Mouse (Mus musculus) CD4-positive naive resting alpha-beta T cell, adult 76 days (primary cell): ENCODE data around the gene Tmod1. TPM values are rescaled to one million over a fixed set of nuclear protein-coding genes. Genes with fewer than 3 reads are reported as not detected.

Source experiments
- total RNA-seq: library from RNA; stranded (reverse); gene quantifications from one replicate; pipeline ENCODE4 v1.2.4, GENCODE M21; 2023

Gene Tmod1
- total RNA-seq, result 0.47 TPM

DNA sequence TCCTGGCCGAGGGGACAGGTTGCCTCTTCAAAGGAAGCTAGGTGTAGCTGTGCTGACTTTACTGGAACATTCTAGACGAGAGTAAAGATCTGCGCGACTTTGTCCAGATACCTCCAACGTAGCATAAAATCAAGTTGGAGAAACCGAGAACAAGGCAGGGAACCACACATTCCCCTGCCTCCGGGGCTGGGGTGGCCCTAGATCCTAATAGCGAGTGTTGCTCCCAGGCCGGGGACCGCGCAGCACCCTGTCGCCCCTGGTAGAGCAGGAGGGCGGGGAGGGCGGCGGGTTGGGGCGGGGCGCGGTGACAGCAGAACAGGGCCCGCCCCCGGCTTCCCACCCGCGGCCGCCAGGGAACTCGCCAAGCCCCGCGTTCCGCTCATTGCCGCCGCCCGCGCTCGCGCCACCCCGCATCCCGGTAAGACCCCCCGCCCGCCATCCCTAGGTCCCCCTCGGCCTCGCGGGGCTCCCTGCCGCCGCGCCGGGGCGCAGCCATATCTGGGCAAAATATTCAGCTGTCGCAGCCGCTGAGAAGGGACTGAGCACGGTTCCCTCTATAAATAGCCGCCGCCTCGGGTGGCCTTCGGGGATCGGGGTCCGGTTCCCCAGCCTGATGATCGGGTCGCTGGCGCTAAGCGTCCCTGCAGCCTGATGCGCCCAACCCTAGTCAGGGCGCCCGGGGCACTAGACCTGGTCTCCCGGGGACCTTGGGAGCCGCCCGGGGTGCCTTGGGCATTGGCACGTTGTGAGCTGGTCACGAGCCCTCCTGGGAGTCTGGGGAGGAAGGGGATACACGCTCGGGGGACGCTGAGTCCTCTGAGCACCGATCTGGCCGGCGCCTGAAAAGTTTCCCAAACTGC is at the start of gene Tmod1:
Gene Tmod1 (plus strand): TSS at position 44 of the 860 bp plus-strand sequence.

GRCm38 (mm10) chr4:46138287-46139222 is 99.8 kb downstream of the Tmod1 start, which contains the start of the genes Ncbp1 and Tstd2:
Gene Ncbp1 (plus strand): TSS chr4:46138613.
Gene Tstd2 (minus strand): TSS chr4:46138694.

Other genes with a start within 250 kb of the Tmod1 start
- gene Aldh1b1, start 239.9 kb upstream of the Tmod1 start, total RNA-seq, result 4.0 TPM
- gene Igfbpl1, start 212.0 kb upstream of the Tmod1 start, total RNA-seq, result not detected
- 0.26 TPM for gene Stra6l, start 190.3 kb upstream of the Tmod1 start, total RNA-seq
- gene Ccdc180, start 148.6 kb upstream of the Tmod1 start, total RNA-seq, result not detected
- gene Tdrd7, start 73.6 kb upstream of the Tmod1 start, total RNA-seq, result 4.4 TPM
- 91.6 TPM for gene Ncbp1, start 99.7 kb downstream of the Tmod1 start, total RNA-seq
- 52.4 TPM for gene Tstd2, start 99.8 kb downstream of the Tmod1 start, total RNA-seq
- 24.5 TPM for gene Xpa, start 157.4 kb downstream of the Tmod1 start, total RNA-seq